Mouse (Mus musculus): ENCODE data around the gene Amacr.
"Not testable (repeated sequence)": the region's sequence is repeated elsewhere in the genome, so short reads cannot be mapped to it uniquely, and the experiment has no call there.

Gene Amacr

DNA sequence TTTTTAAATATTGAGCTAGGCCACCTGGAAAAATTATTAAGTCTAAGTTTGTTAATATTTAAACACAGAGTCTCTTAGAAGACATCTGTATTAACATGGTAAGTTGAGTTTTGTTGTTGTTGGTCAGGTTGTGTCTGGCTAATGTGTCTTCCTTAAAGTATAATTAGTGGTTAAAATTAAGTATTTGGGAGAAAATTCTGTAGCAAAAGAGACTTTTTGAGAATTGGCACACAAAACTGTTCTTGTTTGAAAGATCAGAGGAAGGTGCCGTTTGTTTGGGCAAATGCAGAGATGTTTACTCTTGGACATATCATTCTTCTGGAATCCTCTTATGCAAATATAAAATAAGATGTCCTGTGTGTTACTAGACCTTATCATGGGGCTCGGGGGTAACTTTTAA lies 19.0 kb upstream of the Amacr start:
- no peak for DNase-seq (ENCODE audit: low read depth, low spot score)
- Histone ChIP-seq H3K36me3 (ENCODE audit: control insufficient read depth, insufficient read depth, low read length, poor library complexity, severe bottlenecking) (no peaks in the 10 kb centered on the region), H3K27me3 (ENCODE audit: control insufficient read depth, insufficient read depth, low read length, poor library complexity, severe bottlenecking) (no peaks in the 10 kb centered on the region)

DNA sequence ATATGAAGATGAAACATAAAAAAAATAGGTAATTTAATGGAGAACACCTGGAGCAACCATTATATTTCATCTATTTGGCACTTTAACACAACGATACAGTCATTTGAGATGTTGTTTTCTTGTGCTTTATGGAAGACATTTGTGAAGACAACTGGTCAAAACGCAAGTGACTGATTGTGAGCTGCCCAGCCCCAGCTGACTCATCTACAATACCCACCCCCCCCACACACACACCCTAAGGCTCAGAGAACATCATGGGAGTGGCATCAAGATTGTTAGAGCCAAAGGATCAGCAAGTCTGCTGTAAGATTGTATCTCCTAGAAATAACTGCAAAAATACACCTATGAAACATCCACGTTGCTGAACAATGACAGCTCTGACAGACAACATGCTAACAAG lies 12.1 kb upstream of the Amacr start:
- DNase-seq (ENCODE audit: low read depth, low spot score) = no peak
- Histone ChIP-seq H3K27me3 (ENCODE audit: control insufficient read depth, insufficient read depth, low read length, poor library complexity, severe bottlenecking) (no peaks in the 10 kb centered on the region), H3K36me3 (ENCODE audit: control insufficient read depth, insufficient read depth, low read length, poor library complexity, severe bottlenecking) (no peaks in the 10 kb centered on the region)

DNA sequence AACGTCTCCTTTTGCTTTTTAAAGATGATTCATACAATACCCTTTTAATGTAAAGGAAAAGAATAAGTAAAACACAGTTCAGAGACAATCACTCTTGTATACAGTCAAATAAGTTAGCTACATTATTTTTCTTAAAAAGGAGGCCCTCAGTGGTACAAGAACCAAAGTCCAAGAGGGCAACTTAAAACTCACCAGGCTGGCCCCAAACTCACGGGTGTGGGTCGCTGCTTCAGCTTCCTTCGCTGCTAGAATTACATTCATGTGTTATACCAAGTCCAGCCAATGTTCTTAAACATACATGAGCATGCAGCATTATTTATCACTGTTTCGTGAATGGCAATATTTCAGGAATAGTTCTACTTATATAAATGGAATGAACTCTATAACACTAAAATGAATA lies 10.8 kb upstream of the Amacr start:
- no peak for DNase-seq (ENCODE audit: low read depth, low spot score)
- Histone ChIP-seq H3K36me3 (ENCODE audit: control insufficient read depth, insufficient read depth, low read length, poor library complexity, severe bottlenecking) (no peaks in the 10 kb centered on the region), H3K27me3 (ENCODE audit: control insufficient read depth, insufficient read depth, low read length, poor library complexity, severe bottlenecking) (no peaks in the 10 kb centered on the region)

DNA sequence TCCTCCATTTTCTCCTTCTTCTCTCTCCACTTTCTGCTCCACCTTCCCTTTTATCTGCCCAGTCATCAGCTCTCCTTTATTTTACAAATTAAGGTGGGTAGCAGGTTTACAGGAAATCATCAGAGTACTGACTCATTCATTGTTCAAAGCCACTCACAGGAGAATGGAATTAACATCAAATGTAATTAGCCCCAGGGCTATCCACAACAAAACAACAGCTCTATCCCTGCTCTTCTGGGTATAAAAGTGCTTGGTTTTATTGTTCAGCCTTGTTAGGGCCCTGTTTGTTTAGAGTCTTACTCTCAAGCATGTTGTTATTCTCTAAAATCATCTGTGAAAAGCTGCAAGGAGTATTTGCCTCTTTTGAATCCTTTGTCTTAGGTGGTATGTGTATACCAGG lies 4.4 kb upstream of the Amacr start:
- H3K27me3 ChIP-seq (ENCODE audit: control insufficient read depth, insufficient read depth, low read length, poor library complexity, severe bottlenecking) = 0 out of 2 replicates have a peak, but pooled peaks cover 1% of the 10 kb centered on the region
- no peaks in the 10 kb centered on the region for H3K36me3 ChIP-seq (ENCODE audit: control insufficient read depth, insufficient read depth, low read length, poor library complexity, severe bottlenecking)
- DNase-seq (ENCODE audit: low read depth, low spot score) = no peak

DNA sequence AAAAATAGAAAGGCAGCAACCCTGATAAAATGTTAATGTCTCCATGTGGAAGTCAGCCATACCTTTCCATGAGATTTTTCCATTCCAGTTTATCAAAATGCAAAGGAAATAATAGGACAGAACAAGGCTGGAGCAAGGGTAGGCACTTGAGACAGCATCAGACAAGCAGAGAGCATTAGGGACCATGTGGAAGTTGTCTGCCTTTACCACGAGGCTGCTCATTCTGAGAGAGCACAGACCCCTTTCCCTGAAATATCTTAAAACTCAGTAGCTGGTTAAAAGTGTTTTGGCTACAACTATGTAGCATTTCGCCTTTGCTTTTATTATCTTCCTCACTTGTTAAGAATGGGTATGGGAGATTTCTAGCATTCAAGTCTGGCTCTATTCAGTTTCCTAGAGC lies 844 bp upstream of the Amacr start:
- no peaks in the 10 kb centered on the region for H3K36me3 ChIP-seq (ENCODE audit: control insufficient read depth, insufficient read depth, low read length, poor library complexity, severe bottlenecking)
- DNase-seq (ENCODE audit: low read depth, low spot score) = no peak
- 0 out of 2 replicates have a peak, but pooled peaks cover 1% of the 10 kb centered on the region for H3K27me3 ChIP-seq (ENCODE audit: control insufficient read depth, insufficient read depth, low read length, poor library complexity, severe bottlenecking)

DNA sequence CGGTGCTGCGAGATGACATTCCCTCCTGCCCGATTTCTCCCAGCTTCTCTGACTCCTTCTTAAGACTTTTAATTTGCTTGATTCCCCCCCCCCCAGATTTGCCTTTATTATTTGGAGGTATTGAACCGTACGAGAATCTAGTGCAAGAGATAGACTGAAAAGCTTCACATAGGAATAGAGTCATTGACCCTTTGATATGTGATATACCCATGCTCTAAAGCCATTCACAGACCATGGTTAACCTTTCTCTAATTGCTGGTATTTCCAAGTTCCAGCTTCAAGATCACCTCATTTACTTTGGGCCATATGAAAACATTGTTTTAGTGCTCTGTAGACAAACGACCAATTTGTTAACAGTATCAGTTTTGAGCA lies 494 bp downstream of the Amacr start:
- Histone ChIP-seq H3K36me3 (ENCODE audit: control insufficient read depth, insufficient read depth, low read length, poor library complexity, severe bottlenecking) (no peaks in the 10 kb centered on the region), H3K27me3 (ENCODE audit: control insufficient read depth, insufficient read depth, low read length, poor library complexity, severe bottlenecking) (0 out of 2 replicates have a peak, but pooled peaks cover 1% of the 10 kb centered on the region)
- DNase-seq (ENCODE audit: low read depth, low spot score) = no peak

DNA sequence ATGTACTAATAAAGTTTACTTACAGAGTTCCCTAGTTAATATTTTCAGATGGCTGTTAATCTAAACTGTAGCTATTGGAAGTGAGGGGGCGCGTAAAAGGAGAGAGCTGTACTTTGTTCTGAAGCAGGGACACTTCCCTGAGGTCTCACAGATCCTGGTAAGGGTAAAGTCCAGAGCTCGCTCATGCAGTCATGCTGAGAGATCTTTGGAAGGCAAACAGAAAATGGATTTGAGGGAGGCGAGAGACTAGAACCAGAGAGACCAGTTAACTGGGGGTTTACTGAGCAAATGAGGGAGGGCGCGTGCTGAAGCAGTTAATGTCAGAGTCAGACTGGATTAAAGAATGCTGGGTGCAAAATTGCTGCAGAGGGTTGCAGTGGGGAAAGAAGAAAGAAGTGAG lies 4.2 kb downstream of the Amacr start:
- no peak for DNase-seq (ENCODE audit: low read depth, low spot score)

DNA sequence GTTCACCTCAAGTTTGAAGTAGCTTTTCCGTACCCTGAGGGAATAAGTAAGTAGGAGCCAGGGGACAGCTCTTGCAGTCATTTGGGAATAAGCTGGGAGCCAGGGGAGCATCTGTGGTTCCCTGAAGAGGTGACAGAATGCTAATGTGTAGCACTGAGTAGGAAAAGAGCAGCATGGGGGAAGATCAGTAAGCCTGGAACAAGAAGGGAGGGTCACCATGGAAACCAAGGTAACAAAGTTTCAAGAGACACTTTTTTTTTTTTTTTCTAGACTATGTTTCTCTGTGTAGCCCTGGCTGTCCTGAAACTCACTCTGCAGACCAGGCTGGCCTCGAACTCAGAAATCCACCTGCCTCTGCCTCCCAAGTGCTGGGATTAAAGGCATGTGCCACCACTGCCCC lies 4.9 kb downstream of the Amacr start:
- not testable (repeated sequence) for H3K36me3 ChIP-seq (ENCODE audit: control insufficient read depth, insufficient read depth, low read length, poor library complexity, severe bottlenecking); DNase-seq (ENCODE audit: low read depth, low spot score); H3K27me3 ChIP-seq (ENCODE audit: control insufficient read depth, insufficient read depth, low read length, poor library complexity, severe bottlenecking)

More for the DNA sequence above, 4.2 kb downstream of the Amacr start:
- Histone ChIP-seq H3K36me3 (ENCODE audit: control insufficient read depth, insufficient read depth, low read length, poor library complexity, severe bottlenecking) (0 out of 2 replicates have a peak, but pooled peaks cover 2% of the 10 kb centered on the region), H3K27me3 (ENCODE audit: control insufficient read depth, insufficient read depth, low read length, poor library complexity, severe bottlenecking) (0 out of 2 replicates have a peak, but pooled peaks cover 1% of the 10 kb centered on the region)

DNA sequence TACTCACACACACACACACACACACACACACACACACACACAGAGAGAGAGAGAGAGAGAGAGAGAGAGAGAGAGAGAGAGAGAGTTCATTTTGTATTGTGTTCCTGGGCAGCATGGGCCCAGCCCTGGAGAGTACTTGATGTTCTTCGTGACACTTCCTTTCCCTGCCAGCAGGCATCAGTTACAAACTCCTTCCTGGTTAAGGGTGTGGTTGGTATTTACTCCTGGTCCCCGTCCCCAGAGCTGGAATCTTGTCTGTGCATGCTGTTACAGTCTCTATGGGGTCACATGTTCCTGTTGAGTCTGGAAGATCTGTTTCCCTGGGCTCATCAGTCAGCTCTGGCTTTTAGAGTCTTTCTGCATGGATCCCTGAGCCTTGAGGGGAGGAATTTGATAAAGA lies 8.9 kb downstream of the Amacr start:
- DNase-seq (ENCODE audit: low read depth, low spot score) = no peak
- Histone ChIP-seq H3K36me3 (ENCODE audit: control insufficient read depth, insufficient read depth, low read length, poor library complexity, severe bottlenecking) (0 out of 2 replicates have a peak, but pooled peaks cover 2% of the 10 kb centered on the region), H3K27me3 (ENCODE audit: control insufficient read depth, insufficient read depth, low read length, poor library complexity, severe bottlenecking) (no peaks in the 10 kb centered on the region)

DNA sequence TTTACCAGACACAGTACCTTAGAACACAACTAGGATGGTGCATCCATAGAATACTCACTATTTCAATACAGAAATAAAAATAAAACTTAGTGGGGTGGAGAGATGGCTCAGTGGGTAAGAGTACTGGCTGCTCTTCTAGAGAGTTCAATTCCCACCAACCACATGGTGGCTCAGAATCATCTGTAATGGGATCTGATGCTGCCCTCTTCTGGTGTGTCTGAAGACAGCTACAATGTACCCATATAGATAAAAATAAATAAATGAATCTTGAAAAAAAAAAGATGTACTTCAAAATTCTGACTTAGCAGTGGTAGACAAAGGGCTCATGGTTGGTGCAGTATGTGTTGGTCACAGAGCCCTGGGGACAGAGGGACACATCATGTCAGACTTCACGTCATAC lies 10.0 kb downstream of the Amacr start:
- H3K27me3 ChIP-seq (ENCODE audit: control insufficient read depth, insufficient read depth, low read length, poor library complexity, severe bottlenecking) = no peaks in the 10 kb centered on the region
- no peak for DNase-seq (ENCODE audit: low read depth, low spot score)
- H3K36me3 ChIP-seq (ENCODE audit: control insufficient read depth, insufficient read depth, low read length, poor library complexity, severe bottlenecking) = 0 out of 2 replicates have a peak, but pooled peaks cover 3% of the 10 kb centered on the region

DNA sequence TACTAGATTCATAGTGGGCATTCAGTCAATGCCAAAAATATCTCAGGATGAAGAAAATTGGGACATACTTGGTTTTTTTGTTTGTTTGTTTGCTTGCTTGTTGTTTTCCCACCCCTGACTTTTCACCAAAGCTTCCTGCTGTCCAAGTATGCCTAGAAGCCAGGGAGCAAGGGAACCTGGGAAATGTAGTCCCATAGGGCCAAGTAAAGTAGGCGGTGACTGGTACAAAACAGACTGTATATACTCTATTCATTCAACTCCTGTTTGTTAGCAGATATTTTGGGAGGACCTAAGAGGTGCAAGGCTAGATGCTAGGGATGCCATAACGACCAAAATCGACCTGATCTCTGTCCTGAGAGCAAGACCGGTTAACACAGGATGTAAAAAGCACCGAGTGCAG lies 18.3 kb downstream of the Amacr start:
- no peaks in the 10 kb centered on the region for H3K27me3 ChIP-seq (ENCODE audit: control insufficient read depth, insufficient read depth, low read length, poor library complexity, severe bottlenecking)
- 0 out of 2 replicates have a peak, but pooled peaks cover 2% of the 10 kb centered on the region for H3K36me3 ChIP-seq (ENCODE audit: control insufficient read depth, insufficient read depth, low read length, poor library complexity, severe bottlenecking)
- no peak for DNase-seq (ENCODE audit: low read depth, low spot score)

DNA sequence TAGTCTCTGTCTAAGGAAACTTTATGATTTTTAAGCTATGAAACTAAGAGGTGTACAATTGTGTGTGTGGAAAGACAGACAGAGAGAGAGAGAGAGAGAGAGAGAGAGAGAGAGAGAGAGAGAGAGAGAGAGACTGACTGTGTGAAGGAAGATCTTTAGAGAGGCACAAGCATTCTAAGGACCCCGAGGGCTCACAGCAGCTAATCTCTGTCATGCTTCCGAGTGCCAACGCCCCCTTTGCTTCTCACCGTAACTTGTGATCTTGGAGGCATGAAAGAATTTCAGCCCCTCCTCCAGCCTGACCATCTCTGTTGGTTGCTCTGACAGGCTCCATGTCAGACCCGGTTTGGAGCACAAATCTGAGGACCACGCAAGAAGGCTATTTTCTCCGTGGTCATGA lies 18.9 kb downstream of the Amacr start, which contains the start of gene Slc45a2:
Gene Slc45a2, plus strand, starts transcription at position 301 of the 400 bp plus-strand sequence.
- DNase-seq (ENCODE audit: low read depth, low spot score) = no peak
- Histone ChIP-seq H3K36me3 (ENCODE audit: control insufficient read depth, insufficient read depth, low read length, poor library complexity, severe bottlenecking) (0 out of 2 replicates have a peak, but pooled peaks cover 2% of the 10 kb centered on the region), H3K27me3 (ENCODE audit: control insufficient read depth, insufficient read depth, low read length, poor library complexity, severe bottlenecking) (no peaks in the 10 kb centered on the region)

DNA sequence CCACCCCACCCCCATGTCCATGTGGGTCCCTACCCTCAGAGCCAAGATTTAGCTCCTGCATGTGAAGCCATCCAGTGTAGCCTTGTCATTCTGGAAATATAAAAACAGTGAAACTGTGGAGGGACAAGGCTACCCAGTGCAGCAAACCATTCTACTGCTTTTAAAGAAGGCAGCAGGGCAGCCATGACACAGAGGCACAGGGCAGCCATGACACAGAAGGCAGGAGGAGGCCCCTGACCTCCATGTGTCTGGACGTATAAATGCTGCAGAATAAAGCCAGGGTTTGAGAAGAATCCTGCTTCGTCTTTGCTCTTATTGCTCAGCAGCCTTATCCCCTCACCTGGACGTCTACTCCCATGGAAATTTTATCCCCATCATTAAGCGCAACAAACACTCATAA lies 22.2 kb downstream of the Amacr start:
- Histone ChIP-seq H3K27me3 (ENCODE audit: control insufficient read depth, insufficient read depth, low read length, poor library complexity, severe bottlenecking) (no peaks in the 10 kb centered on the region), H3K36me3 (ENCODE audit: control insufficient read depth, insufficient read depth, low read length, poor library complexity, severe bottlenecking) (no peaks in the 10 kb centered on the region)
- no peak for DNase-seq (ENCODE audit: low read depth, low spot score)

DNA sequence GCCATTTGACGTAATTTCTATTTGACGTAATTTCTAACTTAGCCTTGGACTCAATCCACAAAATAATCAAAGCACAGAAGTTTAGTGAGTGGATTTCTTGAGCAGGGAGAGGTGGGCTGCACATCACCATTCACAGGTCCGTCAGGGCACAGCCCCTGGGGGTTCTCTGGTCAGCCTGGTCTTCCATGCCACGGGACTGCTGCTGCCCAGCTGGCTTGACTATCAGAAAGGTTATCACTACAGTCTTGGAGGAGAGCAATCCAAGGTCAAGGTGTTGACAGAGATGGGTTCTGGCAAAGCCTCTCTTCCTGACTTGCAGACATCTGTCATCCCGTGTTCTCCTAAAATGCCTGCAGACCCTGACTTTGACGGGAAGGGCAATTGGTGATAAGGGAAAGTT lies 23.1 kb downstream of the Amacr start:
- DNase-seq (ENCODE audit: low read depth, low spot score) = no peak
- Histone ChIP-seq H3K27me3 (ENCODE audit: control insufficient read depth, insufficient read depth, low read length, poor library complexity, severe bottlenecking) (no peaks in the 10 kb centered on the region), H3K36me3 (ENCODE audit: control insufficient read depth, insufficient read depth, low read length, poor library complexity, severe bottlenecking) (no peaks in the 10 kb centered on the region)

DNA sequence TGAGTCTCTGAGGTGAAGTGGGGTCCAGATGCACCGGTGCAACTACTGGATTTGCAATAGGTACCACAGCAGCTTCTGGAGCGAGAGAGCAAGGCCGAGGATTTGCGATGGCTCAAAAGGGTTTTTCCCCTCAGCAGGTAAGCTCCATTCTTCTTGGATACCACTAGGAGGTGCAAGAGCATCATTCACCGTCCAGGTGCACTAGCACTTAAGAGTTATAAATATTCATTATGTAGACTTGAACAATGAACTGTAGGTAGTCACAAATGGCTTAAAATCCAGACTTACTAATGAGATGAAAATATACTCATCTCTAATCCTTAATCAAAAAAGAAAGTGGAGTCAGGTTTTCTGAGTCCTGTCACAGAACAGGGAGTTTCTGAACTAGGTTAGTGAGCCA lies 27.2 kb downstream of the Amacr start:
- Histone ChIP-seq H3K27me3 (ENCODE audit: control insufficient read depth, insufficient read depth, low read length, poor library complexity, severe bottlenecking) (no peaks in the 10 kb centered on the region), H3K36me3 (ENCODE audit: control insufficient read depth, insufficient read depth, low read length, poor library complexity, severe bottlenecking) (no peaks in the 10 kb centered on the region)
- DNase-seq (ENCODE audit: low read depth, low spot score) = no peak

DNA sequence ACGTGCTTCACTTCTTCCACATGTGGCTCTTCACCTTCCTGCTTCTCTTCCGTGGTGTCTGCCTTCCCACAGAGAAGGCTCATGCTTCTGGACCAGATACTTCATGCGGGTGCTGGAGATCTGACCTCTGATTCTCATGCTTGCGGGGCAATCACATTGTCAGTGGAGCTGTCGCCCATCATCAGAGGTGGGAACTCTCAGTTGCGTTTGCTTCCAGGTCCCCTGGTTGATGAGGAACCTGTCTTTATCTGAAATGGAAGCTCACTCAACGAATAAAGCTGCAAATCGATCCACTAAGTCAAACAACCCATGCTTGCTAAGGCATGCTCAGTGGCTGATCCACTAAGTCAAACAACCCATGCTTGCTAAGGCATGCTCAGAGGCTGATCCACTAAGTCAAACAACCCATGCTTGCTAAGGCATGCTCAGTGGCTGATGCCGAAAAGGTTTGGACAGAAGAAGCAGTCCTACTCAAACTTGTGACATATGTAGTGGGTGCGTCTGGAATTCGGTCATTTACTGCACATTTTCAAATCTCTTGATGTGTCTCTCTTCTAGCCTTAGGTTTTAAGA lies 29.5 kb downstream of the Amacr start:
- DNase-seq (ENCODE audit: low read depth, low spot score) = no peak
- Histone ChIP-seq H3K36me3 (ENCODE audit: control insufficient read depth, insufficient read depth, low read length, poor library complexity, severe bottlenecking) (no peaks in the 10 kb centered on the region), H3K27me3 (ENCODE audit: control insufficient read depth, insufficient read depth, low read length, poor library complexity, severe bottlenecking) (no peaks in the 10 kb centered on the region)

Measured in splenic B cell, adult 2 months (primary cell).